Mouse (Mus musculus): Measurements from ENCODE around the gene Tbc1d25. TPM values are rescaled to one million over a fixed set of nuclear protein-coding genes. Genes with fewer than 3 reads are reported as not detected.

The Tbc1d25 gene
- polyA plus RNA-seq, 2 experiments: 12.2 to 19.4 TPM

GRCm38 (mm10) chrX:8203105-8203504, 27.1 kb upstream of the Tbc1d25 start:
- Histone ChIP-seq H3K36me3 (ENCODE audit: control insufficient read depth, insufficient read depth, low read length) (no peaks in the 10 kb centered on the region), H3K27ac (replicated peaks; ENCODE audit: low read depth, low read length) (no peak overlapping the region), H3K4me1 (ENCODE audit: control insufficient read depth, insufficient read depth, low read length) (0 out of 2 replicates have a peak, but pooled peaks cover 2% of the 10 kb centered on the region), H3K9me3 (ENCODE audit: control insufficient read depth, low read length) (no peaks in the 10 kb centered on the region), H3K4me2 (replicated peaks; ENCODE audit: low read depth, low read length, severe bottlenecking) (no peak overlapping the region), H3K27me3 (ENCODE audit: control insufficient read depth, insufficient read depth, low read length) (no peaks in the 10 kb centered on the region), H3K4me3 (replicated peaks; ENCODE audit: low read length) (no peak overlapping the region), H3K9ac (ENCODE audit: low read depth, low read length, severe bottlenecking) (no peak overlapping the region)
- DNase-seq (ENCODE audit: low spot score) (no peak), ATAC-seq (ENCODE audit: low FRiP score, low read depth) (no peak)
- WGBS: 85% methylated on average over 7 of the region's 14 CpGs
- no peak for TF ChIP-seq POLR2A (IDR thresholded peaks at IDR 0.05; ENCODE audit: borderline replicate concordance, extremely low read depth, insufficient read depth, insufficient read length)

GRCm38 (mm10) chrX:8193419-8193723, 17.4 kb upstream of the Tbc1d25 start, which contains the start of gene Ebp:
TSS of gene Ebp (minus strand) at chrX:8193512.
- no peaks in the 10 kb centered on the region for H3K4me1 ChIP-seq (ENCODE audit: control insufficient read depth, insufficient read depth, low read length)
- peak within 1 kb of the TSS; percentile 56 for H3K4me2 ChIP-seq (replicated peaks; ENCODE audit: low read depth, low read length, severe bottlenecking)
- no peaks in the 10 kb centered on the region for H3K27me3 ChIP-seq (ENCODE audit: control insufficient read depth, insufficient read depth, low read length)
- 27% methylated on average over 10 of the region's 10 CpGs for WGBS
- H3K36me3 ChIP-seq (ENCODE audit: control insufficient read depth, insufficient read depth, low read length): no peaks in the 10 kb centered on the region
- ATAC-seq (ENCODE audit: low FRiP score, low read depth) (no peak), DNase-seq (ENCODE audit: low spot score) (no peak)
- H3K9ac ChIP-seq (ENCODE audit: low read depth, low read length, severe bottlenecking): peak within 1 kb of the TSS; percentile 64
- no peaks in the 10 kb centered on the region for H3K9me3 ChIP-seq (ENCODE audit: control insufficient read depth, low read length)
- no peak for TF ChIP-seq POLR2A (IDR thresholded peaks at IDR 0.05; ENCODE audit: borderline replicate concordance, extremely low read depth, insufficient read depth, insufficient read length)
- peak within 1 kb of the TSS; percentile 49 for H3K4me3 ChIP-seq (replicated peaks; ENCODE audit: low read length)
- H3K27ac ChIP-seq (replicated peaks; ENCODE audit: low read depth, low read length): peak within 1 kb of the TSS; percentile 19; the same call in 1 of the 2 replicates

- Histone ChIP-seq H3K27ac (replicated peaks; ENCODE audit: low read depth, low read length) (peak overlapping the region; percentile 19; the same call in 1 of the 2 replicates), H3K36me3 (ENCODE audit: control insufficient read depth, insufficient read depth, low read length) (no peaks in the 10 kb centered on the region), H3K4me1 (ENCODE audit: control insufficient read depth, insufficient read depth, low read length) (no peaks in the 10 kb centered on the region), H3K27me3 (ENCODE audit: control insufficient read depth, insufficient read depth, low read length) (no peaks in the 10 kb centered on the region), H3K9me3 (ENCODE audit: control insufficient read depth, low read length) (no peaks in the 10 kb centered on the region), H3K9ac (ENCODE audit: low read depth, low read length, severe bottlenecking) (peak overlapping the region; percentile 64), H3K4me3 (replicated peaks; ENCODE audit: low read length) (peak overlapping the region; percentile 49), H3K4me2 (replicated peaks; ENCODE audit: low read depth, low read length, severe bottlenecking) (peak overlapping the region; percentile 56)
- ATAC-seq (ENCODE audit: low FRiP score, low read depth): peak; percentile 98
- DNase-seq (ENCODE audit: low spot score): peak; percentile 78
- 14% methylated on average over 35 of the region's 38 CpGs for WGBS
- no peak for TF ChIP-seq POLR2A (IDR thresholded peaks at IDR 0.05; ENCODE audit: borderline replicate concordance, extremely low read depth, insufficient read depth, insufficient read length)
These were observed 16.8 kb upstream of the Tbc1d25 start for GRCm38 (mm10) chrX:8192640-8193418.

- Histone ChIP-seq H3K27ac (replicated peaks; ENCODE audit: low read depth, low read length) (peak overlapping the region; percentile 19; the same call in 1 of the 2 replicates), H3K9ac (ENCODE audit: low read depth, low read length, severe bottlenecking) (peak overlapping the region; percentile 64), H3K4me2 (replicated peaks; ENCODE audit: low read depth, low read length, severe bottlenecking) (peak overlapping the region; percentile 56), H3K9me3 (ENCODE audit: control insufficient read depth, low read length) (no peaks in the 10 kb centered on the region), H3K36me3 (ENCODE audit: control insufficient read depth, insufficient read depth, low read length) (no peaks in the 10 kb centered on the region), H3K4me1 (ENCODE audit: control insufficient read depth, insufficient read depth, low read length) (no peaks in the 10 kb centered on the region), H3K27me3 (ENCODE audit: control insufficient read depth, insufficient read depth, low read length) (no peaks in the 10 kb centered on the region), H3K4me3 (replicated peaks; ENCODE audit: low read length) (peak overlapping the region; percentile 49)
- DNase-seq (ENCODE audit: low spot score): no peak
- WGBS: 21% methylated on average over 12 of the region's 13 CpGs
- peak; percentile 35; the same call in 1 of the 2 replicates for ATAC-seq (ENCODE audit: low FRiP score, low read depth)
- no peak for TF ChIP-seq POLR2A (IDR thresholded peaks at IDR 0.05; ENCODE audit: borderline replicate concordance, extremely low read depth, insufficient read depth, insufficient read length)
These were observed 16.2 kb upstream of the Tbc1d25 start for GRCm38 (mm10) chrX:8192126-8192639.

GRCm38 (mm10) chrX:8182871-8183540, 7.0 kb upstream of the Tbc1d25 start:
- H3K4me2 ChIP-seq (replicated peaks; ENCODE audit: low read depth, low read length, severe bottlenecking): no peak overlapping the region
- DNase-seq (ENCODE audit: low spot score) (no peak), ATAC-seq (ENCODE audit: low FRiP score, low read depth) (no peak)
- no peaks in the 10 kb centered on the region for H3K27me3 ChIP-seq (ENCODE audit: control insufficient read depth, insufficient read depth, low read length)
- H3K4me3 ChIP-seq (replicated peaks; ENCODE audit: low read length): no peak overlapping the region
- no peak overlapping the region for H3K27ac ChIP-seq (replicated peaks; ENCODE audit: low read depth, low read length)
- H3K4me1 ChIP-seq (ENCODE audit: control insufficient read depth, insufficient read depth, low read length): no peaks in the 10 kb centered on the region
- 12% methylated on average over 7 of the region's 7 CpGs for WGBS
- no peak overlapping the region for H3K9ac ChIP-seq (ENCODE audit: low read depth, low read length, severe bottlenecking)
- no peak for TF ChIP-seq POLR2A (IDR thresholded peaks at IDR 0.05; ENCODE audit: borderline replicate concordance, extremely low read depth, insufficient read depth, insufficient read length)
- H3K36me3 ChIP-seq (ENCODE audit: control insufficient read depth, insufficient read depth, low read length): peaks cover 8% of the 10 kb centered on the region; the same call in 1 of the 2 replicates
- H3K9me3 ChIP-seq (ENCODE audit: control insufficient read depth, low read length): no peaks in the 10 kb centered on the region
